Mouse (Mus musculus): ENCODE measurements around the gene Twist2.

DNA sequence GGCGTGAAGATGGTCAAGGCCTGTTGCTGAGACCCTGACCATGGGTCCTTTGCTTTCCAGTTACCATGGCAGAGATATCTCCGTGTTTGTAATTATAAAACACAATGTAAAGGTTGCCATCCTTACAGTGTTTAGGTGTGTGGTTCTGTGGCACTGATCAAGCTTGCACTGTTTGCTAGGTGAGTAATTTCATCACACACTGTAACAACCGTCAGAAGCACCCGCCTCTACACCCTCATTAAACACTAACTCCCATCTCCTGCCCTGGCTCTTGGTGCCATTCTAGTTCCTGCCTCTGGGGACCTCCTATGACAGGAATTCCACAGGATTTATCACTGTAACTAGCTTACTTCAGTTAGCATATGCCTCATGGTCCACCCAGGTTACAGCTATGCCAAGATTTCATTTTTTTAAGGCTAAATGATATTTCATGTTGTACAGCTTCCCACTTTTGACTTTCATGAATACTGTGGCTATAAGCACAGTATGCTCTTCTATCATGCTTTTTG lies 21.1 kb downstream of the Twist2 start:
- no peak for TF ChIP-seq POLR2A (IDR thresholded peaks at IDR 0.05; ENCODE audit: low read depth, low read length)
- TF ChIP-seq CTCF (conservative IDR thresholded peaks at IDR 0.05; ENCODE audit: insufficient read depth, insufficient read length, low read depth, low read length): 0 out of 2 replicates have a peak, but pooled peaks have one; percentile 19

Measured in kidney, adult 2 months (tissue).